Mouse (Mus musculus): ENCODE data around the gene Rbm12. TPM values are rescaled to one million over a fixed set of nuclear protein-coding genes. Genes with fewer than 3 reads are reported as not detected.

Gene Rbm12
- polyA plus RNA-seq, 1 experiment from 2014 or later: 26.6 TPM

- Histone ChIP-seq H3K9ac (no peak overlapping the region), H3K4me1 (no peaks in the 10 kb centered on the region), H3K9me3 (no peaks in the 10 kb centered on the region), H3K36me3 (replicated peaks) (peaks cover 53% of the 10 kb centered on the region), H3K4me3 (no peak overlapping the region), H3K27me3 (replicated peaks) (no peaks in the 10 kb centered on the region), H3K27ac (no peak overlapping the region), H3K4me2 (no peak overlapping the region)
- no peak for ATAC-seq (replicated peaks)
- WGBS: 90% methylated on average over 7 of the region's 7 CpGs
These were observed 34.3 kb downstream of the Rbm12 start for GRCm38 (mm10) chr2:156077461-156077860.

GRCm38 (mm10) chr2:156073725-156074124 is 38.1 kb downstream of the Rbm12 start:
- Histone ChIP-seq H3K27ac (no peak overlapping the region), H3K4me2 (no peak overlapping the region), H3K36me3 (replicated peaks) (peaks cover 58% of the 10 kb centered on the region), H3K27me3 (replicated peaks) (no peaks in the 10 kb centered on the region), H3K9me3 (no peaks in the 10 kb centered on the region), H3K9ac (no peak overlapping the region), H3K4me3 (no peak overlapping the region), H3K4me1 (no peaks in the 10 kb centered on the region)
- ATAC-seq (replicated peaks): no peak
- WGBS: 95% methylated on average over 15 of the region's 15 CpGs

- H3K9ac ChIP-seq: no peak overlapping the region
- peaks cover 42% of the 10 kb centered on the region for H3K36me3 ChIP-seq (replicated peaks)
- no peaks in the 10 kb centered on the region for H3K27me3 ChIP-seq (replicated peaks)
- 92% methylated on average over 10 of the region's 10 CpGs for WGBS
- H3K27ac ChIP-seq: no peak overlapping the region
- peaks cover 5% of the 10 kb centered on the region; the same call in 1 of the 2 replicates for H3K4me1 ChIP-seq
- H3K9me3 ChIP-seq: no peaks in the 10 kb centered on the region
- H3K4me2 ChIP-seq: no peak overlapping the region
- no peak overlapping the region for H3K4me3 ChIP-seq
- no peak for ATAC-seq (replicated peaks)
These were observed 40.5 kb downstream of the Rbm12 start for GRCm38 (mm10) chr2:156071236-156071635.

DNA sequence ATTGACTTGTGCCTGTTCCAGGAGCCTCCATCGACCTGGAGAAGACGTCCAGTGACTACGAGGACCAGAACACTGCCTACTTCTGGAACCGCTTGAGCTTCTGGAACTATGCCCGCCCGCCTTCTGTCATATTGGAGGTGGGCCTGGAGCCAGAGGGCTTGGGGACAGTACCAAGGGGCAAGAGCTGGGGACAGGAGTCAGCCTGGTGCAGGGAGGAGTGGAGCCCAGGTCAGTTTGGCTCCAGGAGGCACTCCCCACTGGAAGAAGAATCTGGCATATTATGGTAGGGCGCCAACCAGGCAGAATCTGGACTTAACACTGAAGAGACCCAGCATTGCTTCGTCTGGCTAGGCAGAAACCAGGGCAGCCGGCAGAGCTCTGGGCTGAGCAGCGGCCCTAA is 43.9 kb downstream of the Rbm12 start:
- Histone ChIP-seq H3K4me1 (peaks cover 11% of the 10 kb centered on the region; the same call in 1 of the 2 replicates), H3K27me3 (replicated peaks) (no peaks in the 10 kb centered on the region), H3K27ac (no peak overlapping the region), H3K36me3 (replicated peaks) (peaks cover 13% of the 10 kb centered on the region; the same call in 1 of the 2 replicates), H3K9ac (no peak overlapping the region), H3K4me2 (no peak overlapping the region), H3K4me3 (no peak overlapping the region), H3K9me3 (no peaks in the 10 kb centered on the region)
- WGBS: 96% methylated on average over 10 of the region's 10 CpGs
- no peak for ATAC-seq (replicated peaks)

GRCm38 (mm10) chr2:156066126-156066525 is 45.7 kb downstream of the Rbm12 start:
- Histone ChIP-seq H3K4me3 (peak overlapping the region; percentile 82), H3K4me1 (peaks cover 11% of the 10 kb centered on the region; the same call in 1 of the 2 replicates), H3K9me3 (no peaks in the 10 kb centered on the region), H3K27ac (no peak overlapping the region), H3K36me3 (replicated peaks) (peaks cover 7% of the 10 kb centered on the region; the same call in 1 of the 2 replicates), H3K27me3 (replicated peaks) (no peaks in the 10 kb centered on the region), H3K9ac (peak overlapping the region; percentile 72), H3K4me2 (peak overlapping the region; percentile 84)
- peak; percentile 26 for ATAC-seq (replicated peaks)
- 32% methylated on average over 10 of the region's 10 CpGs for WGBS

- Histone ChIP-seq H3K36me3 (replicated peaks) (peaks cover 7% of the 10 kb centered on the region; the same call in 1 of the 2 replicates), H3K4me2 (peak within 1 kb of the TSS; percentile 84), H3K27me3 (replicated peaks) (no peaks in the 10 kb centered on the region), H3K9me3 (no peaks in the 10 kb centered on the region), H3K4me3 (peak within 1 kb of the TSS; percentile 82), H3K9ac (peak within 1 kb of the TSS; percentile 72), H3K27ac (peak within 1 kb of the TSS; percentile 85), H3K4me1 (peaks cover 11% of the 10 kb centered on the region; the same call in 1 of the 2 replicates)
- under 1% methylated on average over 81 of the region's 81 CpGs for WGBS
- peak; percentile 85 for ATAC-seq (replicated peaks)
These were observed 46.4 kb downstream of the Rbm12 start, which contains the start of gene Spag4 for GRCm38 (mm10) chr2:156065099-156066041. Gene Spag4 (plus strand): TSS chr2:156065175.

DNA sequence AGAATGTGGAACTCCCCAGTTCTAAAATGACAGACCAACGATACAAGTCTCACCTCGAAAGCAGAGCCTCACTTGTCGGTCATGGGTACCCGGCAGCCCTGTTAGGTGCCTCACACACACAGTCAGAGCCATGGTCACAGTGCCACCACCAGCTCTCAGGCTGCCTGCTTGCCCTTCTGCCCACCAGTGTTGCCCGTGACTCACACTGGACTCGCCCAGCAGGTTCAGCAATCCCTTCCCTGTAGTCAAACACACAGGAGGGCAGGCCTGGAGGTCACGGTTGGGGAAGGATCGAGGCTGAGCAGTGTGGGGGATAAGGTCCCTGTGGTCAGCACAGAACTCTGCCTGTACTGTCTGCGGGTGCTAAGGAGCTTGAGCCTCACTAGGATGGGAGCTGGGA is 59.0 kb downstream of the Rbm12 start, which contains the start of gene Fer1l4:
Gene Fer1l4, minus strand, starts transcription at position 132 of the 400 bp plus-strand sequence.
- Histone ChIP-seq H3K27me3 (replicated peaks) (no peaks in the 10 kb centered on the region), H3K4me1 (no peaks in the 10 kb centered on the region; the same call in 1 of the 2 replicates), H3K27ac (no peak within 1 kb of the TSS), H3K4me3 (no peak within 1 kb of the TSS), H3K9me3 (no peaks in the 10 kb centered on the region), H3K9ac (no peak within 1 kb of the TSS), H3K4me2 (no peak within 1 kb of the TSS), H3K36me3 (replicated peaks) (no peaks in the 10 kb centered on the region)
- ATAC-seq (replicated peaks): no peak
- 88% methylated on average over 9 of the region's 9 CpGs for WGBS

- H3K4me3 ChIP-seq: no peak overlapping the region
- no peak overlapping the region for H3K9ac ChIP-seq
- no peak for ATAC-seq (replicated peaks)
- no peaks in the 10 kb centered on the region; the same call in 1 of the 2 replicates for H3K27me3 ChIP-seq (replicated peaks)
- 6% methylated on average over 19 of the region's 19 CpGs for WGBS
- H3K9me3 ChIP-seq: no peaks in the 10 kb centered on the region
- H3K4me2 ChIP-seq: 0 out of 2 replicates have a peak overlapping the region, but pooled peaks have one; percentile 5
- no peaks in the 10 kb centered on the region; the same call in 1 of the 2 replicates for H3K4me1 ChIP-seq
- no peak overlapping the region for H3K27ac ChIP-seq
- no peaks in the 10 kb centered on the region for H3K36me3 ChIP-seq (replicated peaks)
These were observed 63.8 kb downstream of the Rbm12 start for GRCm38 (mm10) chr2:156047929-156048328.

DNA sequence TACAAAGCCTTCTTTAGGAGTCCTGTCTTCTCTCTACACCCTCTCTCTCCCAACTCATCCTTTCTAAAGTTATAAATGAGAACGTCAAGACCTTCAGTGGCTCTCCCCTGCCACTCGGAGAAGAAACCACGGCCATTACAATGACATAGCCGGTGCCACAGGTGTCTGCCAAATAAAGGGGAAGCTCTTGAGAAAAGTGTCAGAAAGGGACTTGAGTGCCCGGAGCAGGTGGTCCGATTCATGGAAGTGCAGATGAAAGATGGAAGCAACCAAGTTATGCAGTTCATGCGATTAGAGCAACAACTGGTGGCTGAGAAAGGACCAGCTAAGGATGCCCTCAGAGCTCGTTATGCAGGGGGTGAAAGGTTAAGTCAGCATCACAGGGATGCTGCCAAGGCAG is 68.9 kb downstream of the Rbm12 start:
- no peak overlapping the region for H3K27ac ChIP-seq
- no peaks in the 10 kb centered on the region for H3K9me3 ChIP-seq
- H3K27me3 ChIP-seq (replicated peaks): no peaks in the 10 kb centered on the region; the same call in 1 of the 2 replicates
- H3K36me3 ChIP-seq (replicated peaks): no peaks in the 10 kb centered on the region
- 85% methylated on average over 8 of the region's 8 CpGs for WGBS
- no peak overlapping the region for H3K4me3 ChIP-seq
- H3K4me1 ChIP-seq: no peaks in the 10 kb centered on the region; the same call in 1 of the 2 replicates
- no peak overlapping the region for H3K4me2 ChIP-seq
- no peak overlapping the region for H3K9ac ChIP-seq
- no peak for ATAC-seq (replicated peaks)

Other genes with a start within 250 kb of the Rbm12 start
- gene Uqcc1, start 181.7 kb downstream of the Rbm12 start, polyA plus RNA-seq (2015; fragmentation: Nextera tagmentation; extraction: Ambion mirVana): 63.6 and 68.8 TPM in 2 replicates
- not detected in 2 replicates for gene Gm15557, start 171.2 kb downstream of the Rbm12 start, polyA plus RNA-seq (2015; fragmentation: Nextera tagmentation; extraction: Ambion mirVana)
- 0.95 and 1.7 TPM in 2 replicates for gene Gdf5, start 166.6 kb downstream of the Rbm12 start, polyA plus RNA-seq (2015; fragmentation: Nextera tagmentation; extraction: Ambion mirVana)
- gene Cep250, start 155.5 kb downstream of the Rbm12 start, polyA plus RNA-seq (2015; fragmentation: Nextera tagmentation; extraction: Ambion mirVana): 17.1 and 19.2 TPM in 2 replicates
- 1.4 and 1.9 TPM in 2 replicates for gene 6430550D23Rik, start 104.0 kb downstream of the Rbm12 start, polyA plus RNA-seq (2015; fragmentation: Nextera tagmentation; extraction: Ambion mirVana)
- 468 and 485 TPM in 2 replicates for gene Ergic3, start 103.9 kb downstream of the Rbm12 start, polyA plus RNA-seq (2015; fragmentation: Nextera tagmentation; extraction: Ambion mirVana)
- gene Fer1l4, start 59.0 kb downstream of the Rbm12 start, polyA plus RNA-seq (2015; fragmentation: Nextera tagmentation; extraction: Ambion mirVana): 0.13 TPM in 1 of 2 replicates, not detected in the other
- gene Spag4, start 46.8 kb downstream of the Rbm12 start, polyA plus RNA-seq (2015; fragmentation: Nextera tagmentation; extraction: Ambion mirVana): 7.6 and 8.0 TPM in 2 replicates
- gene Cpne1, start within 50 bp of the Rbm12 start, polyA plus RNA-seq (2015; fragmentation: Nextera tagmentation; extraction: Ambion mirVana): 27.5 and 29.6 TPM in 2 replicates
- gene Gm28036, start 15.1 kb upstream of the Rbm12 start, polyA plus RNA-seq (2015; fragmentation: Nextera tagmentation; extraction: Ambion mirVana): 15.6 and 20.9 TPM in 2 replicates
- 377 and 400 TPM in 2 replicates for gene Romo1, start 32.1 kb upstream of the Rbm12 start, polyA plus RNA-seq (2015; fragmentation: Nextera tagmentation; extraction: Ambion mirVana)
- 35.4 and 35.8 TPM in 2 replicates for gene Nfs1, start 32.2 kb upstream of the Rbm12 start, polyA plus RNA-seq (2015; fragmentation: Nextera tagmentation; extraction: Ambion mirVana)
- 427 and 448 TPM in 2 replicates for gene Rbm39, start 68.3 kb upstream of the Rbm12 start, polyA plus RNA-seq (2015; fragmentation: Nextera tagmentation; extraction: Ambion mirVana)
- gene Phf20, start 84.5 kb upstream of the Rbm12 start, polyA plus RNA-seq (2015; fragmentation: Nextera tagmentation; extraction: Ambion mirVana): 113 and 119 TPM in 2 replicates
- gene Cnbd2, start 200.3 kb upstream of the Rbm12 start, polyA plus RNA-seq (2015; fragmentation: Nextera tagmentation; extraction: Ambion mirVana): 7.6 and 8.0 TPM in 2 replicates
- gene Scand1, start 200.7 kb upstream of the Rbm12 start, polyA plus RNA-seq (2015; fragmentation: Nextera tagmentation; extraction: Ambion mirVana): 91.9 and 98.4 TPM in 2 replicates